Mouse (Mus musculus) hindbrain, embryonic 10.5 days (tissue): Measurements from ENCODE around the gene Suv39h1. TPM values are rescaled to one million over a fixed set of nuclear protein-coding genes. Genes with fewer than 3 reads are reported as not detected.
"Not testable (repeated sequence)": the region's sequence is repeated elsewhere in the genome, so short reads cannot be mapped to it uniquely, and the experiment has no call there.

Experiments used
- DNase-seq: peaks from one replicate; pipeline ENCODE4 v3.0.0-alpha.2; 2017; ENCODE audit warnings: low spot score
- H3K27ac ChIP-seq: fragments of 300-500 bp; sonication (generic); 2 replicates; pipeline ENCODE4 v1.5.1; 2016; ENCODE audit warnings: mild to moderate bottlenecking, moderate library complexity
- H3K27me3 ChIP-seq: fragments of 300-500 bp; sonication (generic); 2 replicates; pipeline ENCODE4 v1.6.1; 2016; ENCODE audit warnings: mild to moderate bottlenecking; ENCODE audit not compliant: poor library complexity, insufficient read depth, severe bottlenecking
- H3K36me3 ChIP-seq: fragments of 300-500 bp; sonication (generic); 2 replicates; pipeline ENCODE4 v1.6.1; 2016; ENCODE audit warnings: mild to moderate bottlenecking, moderate library complexity
- H3K4me1 ChIP-seq: fragments of 300-500 bp; sonication (generic); replicated peaks from 2 replicates; pipeline ENCODE4 v1.6.1; 2016; ENCODE audit warnings: mild to moderate bottlenecking
- H3K4me3 ChIP-seq: fragments of 300-500 bp; sonication (generic); 2 replicates; pipeline ENCODE4 v1.5.1; 2016; ENCODE audit warnings: mild to moderate bottlenecking, moderate library complexity
- H3K9me3 ChIP-seq: fragments of 300-500 bp; sonication (generic); 2 replicates; pipeline ENCODE4 v1.6.1; 2016; ENCODE audit warnings: mild to moderate bottlenecking, moderate library complexity
- whole genome bisulfite sequencing: fragments of 180-500 bp; shearing (Covaris S2); methylation state at CpG from one replicate; pipeline ENCODE4 v1.1.7; 2016; 5-methylcytosine and 5-hydroxymethylcytosine counted together
- polyA plus RNA-seq: library from polyadenylated mRNA; unstranded; fragments of >200 nt; fragmentation: Nextera tagmentation; extraction: Ambion mirVana; gene quantifications from 2 replicates; pipeline ENCODE4 v1.2.1, GENCODE M21; 2016

Suv39h1 gene
- polyA plus RNA-seq, 1 experiment from 2014 or later = 74.9 TPM

DNA sequence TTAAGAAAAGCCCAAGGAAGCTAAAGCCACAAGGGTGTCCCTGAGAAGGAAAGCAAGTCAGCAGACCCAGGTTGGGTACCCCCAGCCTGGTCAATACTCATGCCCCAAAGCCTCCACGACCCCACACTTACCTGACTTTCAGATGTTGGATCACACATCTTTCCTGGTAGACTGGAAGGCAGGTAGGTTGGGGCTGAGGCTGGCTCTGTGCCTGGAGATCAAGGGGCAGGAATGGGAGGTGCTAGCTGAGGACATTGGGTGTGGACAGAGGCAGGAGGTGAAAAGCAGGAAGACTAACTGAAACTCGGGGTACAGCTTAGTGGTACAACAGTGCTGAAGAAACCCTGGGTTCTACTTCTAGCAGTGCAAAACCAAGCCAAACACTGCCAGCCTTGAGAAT lies 56.3 kb downstream of the Suv39h1 start, which contains the start of gene Glod5:
Gene Glod5 (minus strand): TSS at position 207 of the 400 bp plus-strand sequence.
- Histone ChIP-seq H3K36me3 (no peaks in the 10 kb centered on the region), H3K27me3 (no peaks in the 10 kb centered on the region), H3K27ac (no peak within 1 kb of the TSS), H3K9me3 (no peaks in the 10 kb centered on the region), H3K4me3 (no peak within 1 kb of the TSS), H3K4me1 (peaks cover 5% of the 10 kb centered on the region; the same call in 1 of the 2 replicates)
- no peak for DNase-seq
- WGBS = 69% methylated on average over 2 of the region's 2 CpGs

DNA sequence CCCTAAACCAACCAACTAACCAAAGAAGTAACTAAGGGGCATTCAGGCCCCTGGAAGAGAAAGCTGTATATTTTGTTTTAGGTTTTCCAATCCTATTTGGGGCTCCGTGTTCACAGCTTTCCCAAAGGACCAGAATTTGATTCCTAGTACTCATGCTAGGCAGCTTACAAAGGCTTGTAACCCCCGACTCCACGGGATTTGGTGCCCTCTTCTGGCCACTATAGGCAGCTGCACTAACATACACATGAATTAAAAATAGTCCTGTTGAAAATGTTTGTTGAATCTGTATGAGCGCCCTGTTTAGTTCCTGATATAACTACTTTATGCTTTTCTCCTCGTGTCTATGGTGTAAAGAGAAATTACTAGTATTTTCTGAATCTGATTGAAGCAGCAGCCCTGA lies 57.4 kb downstream of the Suv39h1 start:
- Histone ChIP-seq H3K36me3 (no peaks in the 10 kb centered on the region), H3K9me3 (no peaks in the 10 kb centered on the region), H3K4me1 (peaks cover 10% of the 10 kb centered on the region; the same call in 1 of the 2 replicates), H3K4me3 (no peak overlapping the region), H3K27ac (no peak overlapping the region), H3K27me3 (no peaks in the 10 kb centered on the region)
- WGBS = 12% methylated on average over 5 of the region's 5 CpGs
- DNase-seq = peak; percentile 32

DNA sequence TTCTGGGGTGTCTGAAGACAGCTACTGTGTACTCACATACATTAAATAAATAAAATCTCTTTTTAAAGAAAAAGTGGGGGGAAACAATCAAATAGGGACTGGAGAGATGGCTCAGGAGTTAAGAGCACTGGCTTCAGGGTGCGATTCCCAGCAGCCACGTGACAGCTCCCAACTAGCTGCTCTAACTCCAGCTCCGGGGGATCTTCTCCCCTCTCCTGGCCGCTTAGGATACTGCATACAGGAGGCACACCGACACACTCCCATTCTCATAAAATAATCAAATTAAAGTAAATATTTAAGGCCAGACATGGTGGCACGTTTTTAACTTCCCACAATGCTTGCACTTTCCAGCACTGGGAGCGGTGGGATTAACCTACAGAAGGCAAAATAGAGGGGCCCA lies 58.9 kb downstream of the Suv39h1 start:
- DNase-seq = peak; percentile 8
- H3K27me3 ChIP-seq, H3K9me3 ChIP-seq, H3K4me1 ChIP-seq, H3K27ac ChIP-seq, H3K36me3 ChIP-seq, H3K4me3 ChIP-seq: not testable (repeated sequence)
- 23% methylated on average over 7 of the region's 7 CpGs for WGBS

DNA sequence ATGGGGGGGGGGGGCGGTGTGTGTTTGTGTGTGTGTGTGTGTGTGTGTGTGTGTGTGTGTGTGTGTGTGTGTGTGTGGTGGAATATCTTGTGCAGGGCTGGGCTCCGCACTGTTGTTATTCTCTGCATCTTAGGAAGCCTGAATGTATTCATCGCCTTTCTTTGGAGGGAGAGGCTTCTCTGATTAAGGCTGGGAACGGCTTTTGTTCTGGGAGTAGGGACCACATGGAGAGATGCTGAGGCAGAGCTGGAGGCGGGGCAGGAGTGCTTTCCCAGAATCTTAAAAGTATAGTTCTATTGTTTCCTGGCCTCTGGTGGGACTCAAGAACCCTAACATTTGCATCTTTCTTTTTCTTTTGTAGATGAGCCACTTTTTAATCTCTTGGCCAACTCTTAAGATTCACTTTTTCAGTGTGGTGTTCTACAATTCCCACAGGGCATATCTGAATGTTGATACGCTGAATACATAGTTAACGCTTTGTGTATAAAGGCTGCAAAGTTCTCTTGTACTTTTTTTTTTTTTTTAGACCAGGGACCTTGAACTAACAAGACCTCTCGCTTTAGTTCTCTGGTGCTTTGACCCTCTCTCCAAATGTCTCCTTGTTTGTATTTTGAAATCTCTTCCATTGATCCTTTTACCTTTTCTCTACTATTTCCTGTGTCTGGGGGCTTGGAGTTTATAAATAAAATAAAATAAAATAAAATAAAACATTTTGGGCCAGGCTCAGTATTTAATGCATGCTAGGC lies 60.8 kb downstream of the Suv39h1 start:
- Histone ChIP-seq H3K36me3 (no peaks in the 10 kb centered on the region), H3K27ac (peak overlapping the region; percentile 75), H3K4me1 (peaks cover 12% of the 10 kb centered on the region), H3K27me3 (no peaks in the 10 kb centered on the region), H3K9me3 (no peaks in the 10 kb centered on the region), H3K4me3 (no peak overlapping the region)
- peak; percentile 33 for DNase-seq
- 25% methylated on average over 8 of the region's 8 CpGs for WGBS

DNA sequence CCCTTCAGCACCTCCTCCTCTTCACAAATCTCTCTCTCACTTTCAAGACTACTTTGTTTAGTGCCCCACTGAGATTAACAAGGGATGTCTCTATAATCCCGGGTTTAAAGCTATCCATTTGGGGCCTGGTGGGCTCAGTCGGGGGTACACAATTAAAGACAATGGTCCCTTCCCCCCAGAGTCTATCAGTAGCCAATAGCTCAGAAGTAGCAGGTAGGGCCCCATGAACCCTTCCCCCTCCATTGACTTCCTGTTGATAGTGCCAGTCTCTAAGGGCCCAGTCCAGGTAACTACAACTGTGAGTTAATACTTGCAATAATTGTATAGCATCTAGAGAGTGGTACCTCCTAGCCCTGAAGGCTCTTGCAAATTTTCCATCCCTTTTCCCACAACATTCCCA lies 61.4 kb downstream of the Suv39h1 start:
- Histone ChIP-seq H3K27ac (peak overlapping the region; percentile 75), H3K27me3 (no peaks in the 10 kb centered on the region), H3K4me3 (no peak overlapping the region), H3K36me3 (no peaks in the 10 kb centered on the region), H3K4me1 (peaks cover 15% of the 10 kb centered on the region), H3K9me3 (no peaks in the 10 kb centered on the region)
- WGBS = 16% methylated on average over 2 of the region's 2 CpGs
- no peak for DNase-seq

Other genes starting within 250 kb of the Suv39h1 start
- gene Otud5, start 233.4 kb downstream of the Suv39h1 start, polyA plus RNA-seq = 43.8 and 55.9 TPM in 2 replicates
- gene Pim2, start 196.5 kb downstream of the Suv39h1 start, polyA plus RNA-seq = 8.8 and 10.2 TPM in 2 replicates
- gene Slc35a2, start 190.7 kb downstream of the Suv39h1 start, polyA plus RNA-seq = 26.6 and 32.5 TPM in 2 replicates
- gene Pqbp1, start 175.5 kb downstream of the Suv39h1 start, polyA plus RNA-seq = 131 and 160 TPM in 2 replicates
- 206 and 214 TPM in 2 replicates for gene Timm17b, start 175.4 kb downstream of the Suv39h1 start, polyA plus RNA-seq
- gene Gm10491, start 166.9 kb downstream of the Suv39h1 start, polyA plus RNA-seq = not detected in 2 replicates
- gene Gm10490, start 165.2 kb downstream of the Suv39h1 start, polyA plus RNA-seq = not detected in 2 replicates
- gene Pcsk1n, start 154.9 kb downstream of the Suv39h1 start, polyA plus RNA-seq = 7.8 and 39.8 TPM in 2 replicates
- not detected in 2 replicates for gene Eras, start 146.2 kb downstream of the Suv39h1 start, polyA plus RNA-seq
- gene Hdac6, start 126.9 kb downstream of the Suv39h1 start, polyA plus RNA-seq = 58.5 and 61.5 TPM in 2 replicates
- gene Gata1, start 96.7 kb downstream of the Suv39h1 start, polyA plus RNA-seq = 5.3 and 7.4 TPM in 2 replicates
- gene Glod5, start 56.3 kb downstream of the Suv39h1 start, polyA plus RNA-seq = not detected in 2 replicates
- 0.15 and 0.24 TPM in 2 replicates for gene Was, start 15.7 kb upstream of the Suv39h1 start, polyA plus RNA-seq
- 25.8 and 26.7 TPM in 2 replicates for gene Wdr13, start 58.1 kb upstream of the Suv39h1 start, polyA plus RNA-seq
- gene Rbm3, start 71.1 kb upstream of the Suv39h1 start, polyA plus RNA-seq = 402 and 425 TPM in 2 replicates
- gene Tbc1d25, start 101.4 kb upstream of the Suv39h1 start, polyA plus RNA-seq = 10.0 and 12.1 TPM in 2 replicates
- gene Ebp, start 118.8 kb upstream of the Suv39h1 start, polyA plus RNA-seq = 37.4 and 40.3 TPM in 2 replicates
- gene Porcn, start 131.8 kb upstream of the Suv39h1 start, polyA plus RNA-seq = 15.1 and 22.6 TPM in 2 replicates
- gene Ftsj1, start 177.6 kb upstream of the Suv39h1 start, polyA plus RNA-seq = 45.7 and 48.9 TPM in 2 replicates
- 4.7 and 6.1 TPM in 2 replicates for gene Slc38a5, start 196.4 kb upstream of the Suv39h1 start, polyA plus RNA-seq